Mouse (Mus musculus) CD4-positive, CD25-positive, alpha-beta regulatory T cell, adult 4 months (primary cell): Measurements from ENCODE around the gene Supt6. TPM values are rescaled to one million over a fixed set of nuclear protein-coding genes. Genes with fewer than 3 reads are reported as not detected.

ENCODE experiments used
- ATAC-seq: one replicate; pipeline ENCODE4 v1.8.0; 2017
- polyA plus RNA-seq, 2 experiments: library from polyadenylated mRNA; unstranded; fragments of 100-300 nt; shearing (Covaris generic); gene quantifications; one replicate each; pipeline ENCODE4 v1.2.1; 2017

Gene Supt6
- polyA plus RNA-seq, 2 experiments from 2014 or later: 18.2 to 32.4 TPM

DNA sequence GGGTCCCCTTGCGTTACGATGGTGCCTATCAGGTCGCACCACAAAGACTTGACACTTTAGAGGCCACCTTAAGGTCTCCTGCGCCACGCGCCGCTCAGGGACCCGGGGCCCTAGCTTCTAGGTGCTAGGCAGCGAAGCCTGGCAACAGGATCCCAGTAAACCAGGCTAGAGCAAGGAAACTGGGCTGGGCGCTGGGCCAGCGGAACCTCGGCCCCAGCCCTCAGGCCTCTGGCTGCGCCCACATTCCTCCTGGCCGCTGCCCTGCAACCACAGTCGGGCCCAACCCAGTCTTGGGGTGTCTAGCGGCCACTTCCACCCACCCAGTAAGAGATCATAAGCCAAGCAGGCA is 80.1 kb downstream of the Supt6 start:
- ATAC-seq: peak; percentile 13

DNA sequence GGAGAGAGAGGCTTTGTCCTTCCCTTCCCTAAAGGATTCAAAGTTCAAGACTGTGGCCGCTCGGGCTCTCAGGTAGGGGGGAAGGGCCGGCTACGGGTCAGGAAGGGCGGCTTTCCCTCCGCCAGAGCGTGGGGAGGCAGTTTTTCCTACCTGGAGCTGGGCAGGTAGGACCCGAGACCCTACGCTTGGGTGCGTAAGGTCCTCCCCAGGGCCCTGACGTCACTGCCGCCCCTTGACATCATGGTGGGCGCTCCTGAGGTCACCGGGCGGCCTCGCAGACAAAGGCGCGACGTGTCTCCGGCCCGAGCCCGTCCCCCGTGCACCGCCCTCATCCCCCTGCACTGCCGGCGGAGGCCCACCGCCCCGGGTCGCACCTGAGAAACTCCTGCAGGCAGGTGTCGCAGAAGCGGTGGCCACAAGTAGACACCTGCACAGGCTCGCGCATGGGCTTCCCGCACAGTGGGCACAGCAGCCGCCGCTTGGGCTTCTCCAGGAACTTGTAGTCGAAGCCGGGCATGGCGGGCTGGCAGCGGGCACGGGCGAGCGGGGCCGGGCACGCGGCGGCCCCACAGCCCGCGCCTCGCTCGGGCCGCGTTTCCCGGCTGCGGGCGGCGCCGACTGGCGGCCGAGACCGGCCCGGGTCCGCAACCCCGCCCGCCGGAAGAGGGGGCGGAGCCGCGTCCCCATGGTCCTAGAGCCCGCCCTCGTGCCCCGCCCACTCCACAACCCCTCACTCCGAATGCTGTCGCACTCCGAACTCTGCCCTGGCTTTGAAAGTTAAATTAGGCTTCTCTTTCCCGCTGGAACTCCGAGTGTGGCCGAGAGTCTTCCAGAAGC is 80.6 kb downstream of the Supt6 start, which contains the start of gene Traf4:
TSS of gene Traf4 (minus strand) at position 666 of the 837 bp plus-strand sequence.
- ATAC-seq: peak; percentile 66

DNA sequence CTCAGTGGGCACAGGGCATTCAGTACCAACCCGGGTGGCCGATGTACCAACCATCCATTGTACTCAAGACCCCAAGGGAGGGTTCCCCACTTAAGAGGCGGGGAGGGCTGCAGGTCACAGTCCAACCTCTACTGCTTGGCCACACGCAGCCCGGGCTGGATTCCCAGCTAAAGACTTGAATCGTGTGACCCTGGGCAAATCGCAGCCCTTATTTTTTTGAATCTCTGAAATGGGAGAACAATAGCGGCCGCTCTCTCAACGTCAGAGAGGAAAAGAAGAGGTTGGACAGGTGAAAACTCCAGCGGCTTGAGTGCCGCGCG is 81.2 kb downstream of the Supt6 start:
- ATAC-seq: no peak

DNA sequence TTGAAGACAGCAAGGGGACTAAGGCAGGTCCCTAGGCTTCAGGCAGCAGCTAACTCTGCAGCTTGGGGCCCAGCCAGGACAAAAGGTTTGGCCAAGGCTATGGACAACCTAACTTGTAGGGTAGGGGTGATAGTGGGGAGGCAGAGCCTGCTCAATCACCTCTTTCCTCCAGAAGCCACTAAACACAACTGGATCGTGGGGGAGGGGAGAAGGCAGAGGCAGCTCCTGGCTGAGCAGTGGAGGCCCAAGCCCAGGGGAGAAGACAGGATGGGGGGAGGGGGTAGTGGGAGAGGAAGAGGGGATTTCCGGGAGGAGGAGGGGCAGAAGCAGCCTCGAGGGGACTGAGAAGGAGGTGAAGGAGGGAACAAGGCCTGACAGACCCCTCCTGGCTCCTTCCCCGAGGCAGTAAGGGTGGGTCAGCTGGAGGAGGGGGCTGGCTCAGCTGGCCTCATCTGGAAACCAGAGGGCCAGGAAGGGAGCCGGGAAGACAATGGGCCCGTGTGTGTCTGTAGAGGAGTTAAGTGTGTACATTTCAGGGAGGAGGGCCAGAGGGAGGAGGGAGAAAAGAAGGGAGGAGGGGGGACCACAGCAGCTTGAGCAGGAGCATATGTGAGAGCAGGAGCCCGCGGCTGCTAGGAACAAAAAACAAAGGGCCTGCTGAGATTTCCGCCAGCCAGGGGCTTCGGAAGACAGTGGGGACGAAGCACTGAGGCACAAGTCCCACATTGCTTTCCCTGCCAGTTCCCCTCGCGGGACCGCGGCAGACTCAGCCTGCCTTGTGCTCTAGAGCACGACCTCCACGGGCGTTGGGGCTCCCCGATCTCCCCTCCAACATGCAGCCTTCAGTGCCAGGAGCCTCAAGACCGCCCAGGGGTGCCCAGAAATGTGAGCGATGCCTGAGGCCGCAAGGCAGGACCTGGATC is 81.8 kb downstream of the Supt6 start:
- ATAC-seq: no peak

DNA sequence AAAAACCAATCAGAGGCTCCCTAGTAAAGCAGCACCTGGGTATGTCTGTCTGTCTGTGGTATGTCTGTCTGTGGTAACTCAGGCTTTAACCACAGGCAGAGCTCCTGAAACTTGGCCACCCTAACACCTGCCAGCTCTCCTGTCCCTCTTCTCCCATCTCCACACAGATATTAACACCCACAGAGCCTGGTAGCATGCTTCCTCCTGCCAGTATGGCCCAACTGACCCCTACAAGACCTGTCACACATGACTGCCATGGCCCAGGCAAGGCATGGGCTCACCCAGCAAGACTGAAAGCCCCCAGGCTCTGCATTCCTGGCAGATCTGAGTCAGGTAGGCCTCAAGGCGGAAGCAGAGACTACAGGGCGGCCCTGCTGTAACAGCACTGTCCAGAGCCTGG is 82.7 kb downstream of the Supt6 start:
- no peak for ATAC-seq

DNA sequence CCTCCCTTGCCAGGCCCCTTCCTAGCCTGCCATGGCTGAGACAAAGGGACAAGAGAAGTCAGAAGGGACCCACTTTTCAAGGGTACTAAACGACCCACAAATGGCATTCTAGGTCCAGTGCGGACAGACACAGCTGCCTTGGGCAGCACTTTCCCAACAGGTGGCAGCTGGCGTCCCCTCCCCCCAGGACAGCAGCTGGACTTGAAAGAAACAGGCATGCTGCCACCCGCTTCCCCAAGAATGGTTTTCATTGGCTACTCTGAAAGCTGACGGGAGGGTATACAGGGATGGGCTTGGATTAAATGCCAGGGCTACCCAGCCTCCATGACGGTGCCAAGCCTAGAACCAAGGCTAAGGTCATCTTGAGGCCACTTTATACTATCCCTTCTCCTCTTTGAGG is 83.3 kb downstream of the Supt6 start:
- no peak for ATAC-seq

DNA sequence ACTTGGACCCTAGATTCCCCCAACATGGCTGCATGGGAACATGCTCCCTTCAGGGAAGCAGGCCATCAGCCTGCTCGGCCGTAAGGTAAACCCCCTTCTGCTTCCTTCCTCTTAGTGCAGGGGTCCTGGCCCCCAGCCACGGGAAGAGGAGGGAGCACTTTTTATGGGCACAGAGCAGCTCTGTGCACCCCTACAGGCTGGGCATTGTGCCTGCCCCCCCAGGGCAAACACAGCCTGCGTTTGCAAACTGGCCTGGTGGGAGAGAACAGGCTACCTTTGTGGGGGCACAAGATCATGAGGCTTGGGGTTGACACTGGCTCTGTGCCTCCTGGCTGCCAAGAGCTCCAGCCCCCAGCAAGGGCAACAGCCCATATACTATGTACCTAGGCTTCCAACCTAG is 83.8 kb downstream of the Supt6 start:
- ATAC-seq: no peak

DNA sequence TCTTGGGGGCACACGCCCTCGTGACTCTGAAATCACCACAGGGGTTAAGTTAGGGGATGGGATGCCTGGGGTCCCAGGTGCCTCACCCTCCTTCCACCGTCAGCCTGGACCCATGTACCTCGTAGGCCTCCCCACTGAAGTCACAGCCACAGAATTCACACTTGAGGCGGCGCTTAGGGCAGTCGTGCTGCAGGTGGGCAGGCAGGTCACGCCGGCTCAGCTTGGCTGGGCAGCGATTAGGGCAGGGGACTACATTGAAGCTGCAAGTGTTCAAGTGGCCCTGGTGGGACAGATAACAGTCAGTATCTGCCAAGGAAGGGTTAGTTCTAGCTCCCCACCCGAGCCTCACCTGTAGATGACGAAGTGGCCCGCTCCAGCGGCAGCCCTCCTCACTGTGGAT is 84.6 kb downstream of the Supt6 start:
- no peak for ATAC-seq

DNA sequence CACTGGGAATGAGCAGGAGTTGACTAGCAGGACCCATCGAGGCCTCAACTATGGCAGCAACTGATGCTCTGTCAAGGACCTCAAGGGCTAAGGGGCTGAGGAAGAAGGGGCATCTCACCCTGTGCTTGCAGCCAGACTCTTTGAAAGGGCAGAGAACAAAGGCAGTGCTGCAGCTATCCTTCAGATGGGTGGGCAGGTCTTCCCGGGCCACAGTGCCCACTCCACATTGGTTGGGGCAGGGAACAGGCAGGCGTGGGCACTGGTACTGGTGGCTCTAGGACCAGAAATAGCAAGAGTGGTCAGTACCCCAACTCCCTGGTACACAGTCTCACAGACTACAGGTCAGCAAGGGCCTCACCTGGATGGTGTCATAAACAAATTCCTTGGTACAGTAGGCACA is 85.1 kb downstream of the Supt6 start:
- ATAC-seq: no peak

DNA sequence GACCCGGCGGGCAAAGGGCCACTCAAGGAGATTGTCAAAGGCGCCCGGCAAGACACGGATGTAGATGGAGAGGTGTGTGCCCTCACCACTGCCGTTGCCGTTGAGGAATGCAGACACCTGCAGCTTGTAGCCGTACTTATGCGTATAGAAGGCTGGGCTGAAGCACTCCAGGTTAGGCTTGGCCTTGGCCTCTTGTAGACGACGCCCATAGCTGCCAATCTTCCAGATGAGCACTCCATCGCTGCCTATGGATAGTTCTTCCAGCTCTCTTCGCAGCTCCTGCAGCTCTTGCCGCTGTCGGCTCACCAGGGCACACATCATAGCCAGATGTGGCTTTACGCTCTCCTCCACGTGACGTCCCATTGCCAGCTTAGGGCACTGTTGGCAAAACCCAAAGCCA is 85.6 kb downstream of the Supt6 start:
- ATAC-seq: no peak

DNA sequence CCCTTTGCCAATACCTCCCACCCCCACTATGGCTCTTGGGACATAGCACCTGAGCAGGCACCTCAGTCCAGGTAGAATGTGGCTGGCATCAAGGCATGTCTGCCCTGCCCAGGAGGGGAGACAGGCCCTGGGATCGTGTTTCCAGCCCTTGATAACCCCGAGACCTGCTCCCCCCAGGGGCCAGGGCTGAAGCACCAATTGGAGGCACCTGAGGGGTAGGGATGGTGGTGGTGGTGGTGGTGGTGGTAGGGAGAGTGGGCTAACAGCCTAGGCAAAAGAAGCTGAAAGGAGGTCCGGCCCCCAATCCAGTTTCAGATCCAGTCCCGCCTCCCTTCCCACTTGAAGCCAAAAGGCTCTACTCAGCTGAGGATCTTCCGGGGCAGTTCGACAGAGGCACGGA is 86.2 kb downstream of the Supt6 start:
- ATAC-seq: no peak

DNA sequence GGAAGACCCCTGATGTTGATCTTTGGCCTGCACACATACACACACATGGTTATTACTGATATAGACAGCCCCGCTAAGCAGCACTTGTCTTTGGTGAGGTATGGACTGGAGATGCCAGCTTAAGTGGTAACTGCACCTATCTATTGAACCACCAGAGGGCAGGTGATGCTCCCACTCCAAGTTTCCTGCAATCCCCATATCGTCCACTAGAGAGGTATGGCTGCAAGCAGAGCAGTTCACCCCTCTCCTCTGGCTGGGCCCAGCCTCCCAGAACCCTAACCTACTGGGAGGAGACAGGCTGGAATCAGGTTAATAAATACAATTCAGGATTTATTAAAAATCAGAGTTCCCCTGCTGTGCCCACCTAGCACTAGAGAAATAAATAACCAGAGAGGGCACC is 86.7 kb downstream of the Supt6 start:
- peak; percentile 96 for ATAC-seq

Other genes with a start within 250 kb of the Supt6 start
- gene Dhrs13, start 213.7 kb downstream of the Supt6 start, polyA plus RNA-seq: 1 to 10 TPM; 1.0 to 2.5 TPM
- gene Flot2, start 208.1 kb downstream of the Supt6 start, polyA plus RNA-seq: 10 to 100 TPM; 20.2 to 26.1 TPM
- 10 to 100 TPM; 39.9 to 61.8 TPM for gene Eral1, start 165.6 kb downstream of the Supt6 start, polyA plus RNA-seq
- 10 to 100 TPM; 11.0 to 14.9 TPM for gene Fam222b, start 151.3 kb downstream of the Supt6 start, polyA plus RNA-seq
- gene Traf4, start 80.4 kb downstream of the Supt6 start, polyA plus RNA-seq: 1 to 10 TPM; 3.3 to 6.7 TPM
- 10 to 100 TPM; 10.4 to 12.2 TPM for gene Nek8, start 69.3 kb downstream of the Supt6 start, polyA plus RNA-seq
- gene Tlcd1, start 69.3 kb downstream of the Supt6 start, polyA plus RNA-seq: 1 to 10 TPM; 2.9 to 3.6 TPM
- 1,000 to 10,000 TPM; 3,408 to 3,991 TPM for gene Rpl23a, start 62.4 kb downstream of the Supt6 start, polyA plus RNA-seq
- gene Rab34, start 57.6 kb downstream of the Supt6 start, polyA plus RNA-seq: not detected
- gene Proca1, start 52.6 kb downstream of the Supt6 start, polyA plus RNA-seq: 1 to 10 TPM; 2.2 to 6.0 TPM
- gene Sdf2, start 241 bp downstream of the Supt6 start, polyA plus RNA-seq: 100 to 1,000 TPM in 1 of 2 experiments, 10 to 100 TPM in 1; 95.5 to 102 TPM
- 10 to 100 TPM; 34.2 to 48.1 TPM for gene 2610507B11Rik, start 15.8 kb upstream of the Supt6 start, polyA plus RNA-seq
- under 1 TPM in 1 of 2 experiments, not detected in 1; 0.63 TPM for gene BC030499, start 44.9 kb upstream of the Supt6 start, polyA plus RNA-seq
- gene Spag5, start 55.5 kb upstream of the Supt6 start, polyA plus RNA-seq: 1 to 10 TPM; 2.8 to 4.3 TPM
- 10 to 100 TPM; 10.9 to 14.9 TPM for gene Aldoc, start 77.0 kb upstream of the Supt6 start, polyA plus RNA-seq
- gene Pigs, start 82.4 kb upstream of the Supt6 start, polyA plus RNA-seq: 100 to 1,000 TPM in 1 of 2 experiments, 10 to 100 TPM in 1; 64.1 to 119 TPM
- 10 to 100 TPM; 11.6 to 13.1 TPM for gene Unc119, start 97.5 kb upstream of the Supt6 start, polyA plus RNA-seq
- gene Foxn1, start 140.6 kb upstream of the Supt6 start, polyA plus RNA-seq: under 1 TPM in 1 of 2 experiments, not detected in 1; 0.09 TPM
- not detected for gene Slc13a2, start 176.2 kb upstream of the Supt6 start, polyA plus RNA-seq
- 1 to 10 TPM; 1.6 to 3.5 TPM for gene Slc46a1, start 219.7 kb upstream of the Supt6 start, polyA plus RNA-seq